Mouse (Mus musculus) small intestine, adult 2 months (tissue): ENCODE measurements around the gene Olfr328. TPM values are rescaled to one million over a fixed set of nuclear protein-coding genes. Genes with fewer than 3 reads are reported as not detected.

Source experiments
- H3K27ac ChIP-seq: fragments of 200-500 bp; 2 replicates; pipeline ENCODE4 v1.5.1; 2012; ENCODE audit warnings: low read depth, low read length, control low read depth, inconsistent platforms; ENCODE audit not compliant: insufficient read depth
- H3K27me3 ChIP-seq: fragments of 200-500 bp; 2 replicates; pipeline ENCODE4 v1.6.1; 2012; ENCODE audit warnings: mild to moderate bottlenecking, moderate library complexity, low read length, inconsistent platforms; ENCODE audit not compliant: control insufficient read depth, insufficient read depth
- H3K36me3 ChIP-seq: fragments of 200-500 bp; 2 replicates; pipeline ENCODE4 v1.6.1; 2012; ENCODE audit warnings: mild to moderate bottlenecking, low read length, control low read depth, inconsistent platforms; ENCODE audit not compliant: control insufficient read depth, insufficient read depth
- H3K4me1 ChIP-seq: fragments of 200-500 bp; 2 replicates; pipeline ENCODE4 v1.6.1; 2012; ENCODE audit warnings: low read length, inconsistent platforms, mixed read lengths; ENCODE audit not compliant: control insufficient read depth, insufficient read depth, insufficient read length
- H3K4me3 ChIP-seq: fragments of 200-500 bp; 2 replicates; pipeline ENCODE4 v1.5.1; 2012; ENCODE audit warnings: low read depth, mild to moderate bottlenecking, control low read depth, inconsistent platforms, low read length, moderate library complexity
- CTCF ChIP-seq: fragments of 200-500 bp; IDR thresholded peaks from 2 replicates; pipeline ENCODE4 v1.5.1; 2012; ENCODE audit warnings: low read depth, mild to moderate bottlenecking, control low read depth, inconsistent platforms, low read length, moderate library complexity, mixed read lengths; ENCODE audit not compliant: insufficient replicate concordance, insufficient read length; ENCODE audit errors: extremely low read depth
- POLR2A ChIP-seq: fragments of 200-500 bp; IDR thresholded peaks from 2 replicates; pipeline ENCODE4 v1.6.1; 2012; ENCODE audit warnings: low read depth, mild to moderate bottlenecking, control low read depth, inconsistent platforms, low read length, moderate library complexity
- WGBS: fragments of 180-500 bp; shearing (Covaris S2); methylation state at CpG from one replicate; pipeline ENCODE4 v1.1.7; 2018; 5-methylcytosine and 5-hydroxymethylcytosine counted together
- polyA plus RNA-seq: library from polyadenylated mRNA; depleted of rRNA; stranded (reverse); fragments of >200 nt; gene quantifications from 2 replicates; pipeline ENCODE4 v1.2.3, GENCODE M21; 2012; rRNA removed

Olfr328 gene
- polyA plus RNA-seq, result not detected in 2 replicates

- no peaks in the 10 kb centered on the region; the same call in 1 of the 2 replicates for H3K27me3 ChIP-seq
- H3K4me3 ChIP-seq, result no peak within 1 kb of the TSS
- 24% methylated on average over 1 of the region's 1 CpGs for WGBS
- no peak for TF ChIP-seq CTCF
- no peak for TF ChIP-seq POLR2A
- H3K27ac ChIP-seq, result no peak within 1 kb of the TSS
- no peaks in the 10 kb centered on the region for H3K4me1 ChIP-seq
- no peaks in the 10 kb centered on the region for H3K36me3 ChIP-seq
These were observed at the start of gene Olfr328 for GRCm38 (mm10) chr11:58555536-58555935. Gene Olfr328 (minus strand): TSS chr11:58555636.

- Histone ChIP-seq H3K27ac (peak overlapping the region; percentile 51), H3K4me1 (peaks cover 30% of the 10 kb centered on the region), H3K36me3 (0 out of 2 replicates have a peak, but pooled peaks cover 2% of the 10 kb centered on the region), H3K27me3 (no peaks in the 10 kb centered on the region), H3K4me3 (no peak overlapping the region)
- TF ChIP-seq CTCF (no peak), POLR2A (no peak)
- WGBS, result 24% methylated on average over 3 of the region's 3 CpGs
These were observed 49.8 kb upstream of the Olfr328 start for GRCm38 (mm10) chr11:58605228-58605627.

- Histone ChIP-seq H3K36me3 (0 out of 2 replicates have a peak, but pooled peaks cover 2% of the 10 kb centered on the region), H3K27ac (peak overlapping the region; percentile 51), H3K4me1 (peaks cover 27% of the 10 kb centered on the region), H3K27me3 (no peaks in the 10 kb centered on the region), H3K4me3 (no peak overlapping the region)
- WGBS, result 14% methylated on average over 2 of the region's 2 CpGs
- TF ChIP-seq CTCF, result no peak
- no peak for TF ChIP-seq POLR2A
These were observed 49.3 kb upstream of the Olfr328 start for GRCm38 (mm10) chr11:58604688-58605087.

- no peak for TF ChIP-seq POLR2A
- no peak for TF ChIP-seq CTCF
- Histone ChIP-seq H3K27ac (peak overlapping the region; percentile 33; the same call in 1 of the 2 replicates), H3K36me3 (no peaks in the 10 kb centered on the region), H3K27me3 (no peaks in the 10 kb centered on the region), H3K4me1 (peaks cover 27% of the 10 kb centered on the region), H3K4me3 (no peak overlapping the region)
- whole genome bisulfite sequencing, result 72% methylated on average over 6 of the region's 6 CpGs
These were observed 47.5 kb upstream of the Olfr328 start for GRCm38 (mm10) chr11:58602800-58603560.

GRCm38 (mm10) chr11:58602062-58602461 lies 46.6 kb upstream of the Olfr328 start:
- TF ChIP-seq CTCF (no peak), POLR2A (no peak)
- Histone ChIP-seq H3K27ac (no peak overlapping the region), H3K36me3 (no peaks in the 10 kb centered on the region), H3K4me3 (no peak overlapping the region), H3K27me3 (no peaks in the 10 kb centered on the region), H3K4me1 (peaks cover 27% of the 10 kb centered on the region)

- Histone ChIP-seq H3K4me3 (no peak overlapping the region), H3K27ac (no peak overlapping the region), H3K4me1 (no peaks in the 10 kb centered on the region; the same call in 1 of the 2 replicates), H3K27me3 (no peaks in the 10 kb centered on the region), H3K36me3 (no peaks in the 10 kb centered on the region)
- 92% methylated on average over 13 of the region's 13 CpGs for WGBS
- TF ChIP-seq POLR2A (no peak), CTCF (no peak)
These were observed 42.4 kb upstream of the Olfr328 start for GRCm38 (mm10) chr11:58597837-58598236.

- Histone ChIP-seq H3K27ac (no peak within 1 kb of the TSS), H3K27me3 (no peaks in the 10 kb centered on the region), H3K4me3 (no peak within 1 kb of the TSS), H3K4me1 (peaks cover 2% of the 10 kb centered on the region; the same call in 1 of the 2 replicates), H3K36me3 (no peaks in the 10 kb centered on the region)
- WGBS, result 85% methylated on average over 6 of the region's 6 CpGs
- no peak for TF ChIP-seq POLR2A
- TF ChIP-seq CTCF, result no peak
These were observed 39.4 kb upstream of the Olfr328 start, which contains the start of gene Olfr324 for GRCm38 (mm10) chr11:58594814-58595213. Gene Olfr324 (plus strand): TSS chr11:58595114.
